Mouse (Mus musculus) ES-E14 (cell line): Measurements from ENCODE around the gene Herc6. TPM values are rescaled to one million over a fixed set of nuclear protein-coding genes. Genes with fewer than 3 reads are reported as not detected.

Source experiments
- DNase-seq: peaks from one replicate; pipeline ENCODE4 v3.0.0-alpha.2; 2013; ENCODE audit warnings: low read depth, low spot score
- H3K27ac ChIP-seq: 2 replicates; pipeline ENCODE4 v1.5.1; 2012; ENCODE audit warnings: low read depth, mild to moderate bottlenecking, low read length, moderate library complexity, mixed read lengths; ENCODE audit not compliant: poor library complexity, insufficient read depth, severe bottlenecking
- H3K36me3 ChIP-seq: 2 replicates; pipeline ENCODE4 v1.6.1; 2012; ENCODE audit warnings: mild to moderate bottlenecking, low read length, moderate library complexity, mixed read lengths; ENCODE audit not compliant: control insufficient read depth, poor library complexity, insufficient read depth, severe bottlenecking
- H3K4me1 ChIP-seq, 2 experiments: fragments of 150-350 bp in 1 of 2; sonication (generic) in 1 of 2; 2 replicates each; pipeline ENCODE4 v1.6.1; 2012; ENCODE audit warnings: low read length in 2 of 2, mild to moderate bottlenecking in 1 of 2, mixed read lengths in 1 of 2; ENCODE audit not compliant: control insufficient read depth in 2 of 2, insufficient read depth in 2 of 2, poor library complexity in 1 of 2
- H3K4me3 ChIP-seq, 2 experiments: fragments of 150-350 bp in 1 of 2; sonication (generic) in 1 of 2; 2 replicates each; pipeline ENCODE4 v1.5.1; 2012; ENCODE audit warnings: low read length in 2 of 2, low read depth in 1 of 2, mild to moderate bottlenecking in 1 of 2, mixed read lengths in 1 of 2; ENCODE audit not compliant: insufficient read depth in 1 of 2, poor library complexity in 1 of 2, severe bottlenecking in 1 of 2
- H3K9ac ChIP-seq: 2 replicates; pipeline ENCODE4 v1.6.1; 2012; ENCODE audit warnings: low read depth, mild to moderate bottlenecking, low read length, mixed read lengths; ENCODE audit not compliant: poor library complexity, insufficient read depth, severe bottlenecking
- H3K9me3 ChIP-seq: fragments of 150-350 bp; sonication (generic); 2 replicates; pipeline ENCODE4 v1.6.1; 2012; ENCODE audit warnings: low read depth, mild to moderate bottlenecking, low read length; ENCODE audit not compliant: control insufficient read depth, insufficient read depth
- CHD2 ChIP-seq: IDR thresholded peaks from 2 replicates; pipeline ENCODE4 v1.6.1; 2014; ENCODE audit warnings: mild to moderate bottlenecking, low read depth, low read length, inconsistent platforms
- HCFC1 ChIP-seq: IDR thresholded peaks from 2 replicates; pipeline ENCODE4 v1.6.1; 2012; ENCODE audit warnings: low read length, inconsistent platforms, borderline replicate concordance; ENCODE audit not compliant: insufficient read depth
- MAFK ChIP-seq: IDR thresholded peaks from 2 replicates; pipeline ENCODE4 v1.6.1; 2014; ENCODE audit warnings: mild to moderate bottlenecking, low read depth, low read length, inconsistent platforms; ENCODE audit not compliant: insufficient read depth
- ZC3H11A ChIP-seq: IDR thresholded peaks from 2 replicates; pipeline ENCODE4 v1.6.1; 2012; ENCODE audit warnings: low read depth, mild to moderate bottlenecking, inconsistent platforms, low read length, borderline replicate concordance
- ZNF384 ChIP-seq: IDR thresholded peaks from 2 replicates; pipeline ENCODE4 v1.6.1; 2012; ENCODE audit warnings: low read depth, low read length, inconsistent platforms
- in situ Hi-C, 2 experiments: fragments of 600-800 bp; cut with MboI; formaldehyde crosslinking; loops; one replicate each; pipeline ENCODE4 v1.15.1; 2025; ENCODE audit warnings: low sequenced_read_pairs in 2 of 2, inconsistent platforms in 1 of 2; ENCODE audit not compliant: unreplicated experiment in 2 of 2
- total RNA-seq: library from RNA; depleted of rRNA; stranded (reverse); fragments of 300-350 nt; gene quantifications from 2 replicates; pipeline ENCODE4 v1.2.3, GENCODE M21; 2012

The Herc6 gene
- total RNA-seq, 1 experiment = 0.36 TPM

- Histone ChIP-seq H3K9me3 (no peaks in the 10 kb centered on the region), H3K4me3 (peak within 1 kb of the TSS; percentile 80 to 89), H3K9ac (peak within 1 kb of the TSS; percentile 98), H3K27ac (peak within 1 kb of the TSS; percentile 89), H3K36me3 (no peaks in the 10 kb centered on the region), H3K4me1 (peaks cover 0 to 3% of the 10 kb centered on the region in 2 experiments; a peak in 2 of 4 replicates)
- no peak for DNase-seq
- TF ChIP-seq HCFC1 (no peak), ZNF384 (no peak), MAFK (no peak), CHD2 (no peak), ZC3H11A (no peak)
- in situ Hi-C loops = no loop called here
These were observed 121.6 kb downstream of the Herc6 start, which contains the start of gene Lancl2 for GRCm38 (mm10) chr6:57702376-57702742. Gene Lancl2 (plus strand): TSS chr6:57702540.

GRCm38 (mm10) chr6:57702743-57703499, 122.1 kb downstream of the Herc6 start:
- TF ChIP-seq HCFC1 (no peak), MAFK (no peak), ZC3H11A (no peak), ZNF384 (no peak), CHD2 (no peak)
- in situ Hi-C loops = no loop called here
- H3K27ac ChIP-seq = peak overlapping the region; percentile 89
- H3K9me3 ChIP-seq = no peaks in the 10 kb centered on the region
- H3K9ac ChIP-seq = peak overlapping the region; percentile 98
- peak overlapping the region; percentile 80 to 89 for H3K4me3 ChIP-seq
- peak; percentile 82 for DNase-seq
- peaks cover 0 to 3% of the 10 kb centered on the region in 2 experiments; a peak in 2 of 4 replicates for H3K4me1 ChIP-seq
- H3K36me3 ChIP-seq = no peaks in the 10 kb centered on the region

GRCm38 (mm10) chr6:57703703-57704102, 122.9 kb downstream of the Herc6 start:
- TF ChIP-seq ZNF384 (no peak), MAFK (no peak), ZC3H11A (no peak), HCFC1 (no peak)
- Histone ChIP-seq H3K27ac (no peak overlapping the region), H3K4me3 (peak overlapping the region; percentile 80 to 89), H3K9me3 (no peaks in the 10 kb centered on the region), H3K36me3 (no peaks in the 10 kb centered on the region), H3K9ac (peak overlapping the region; percentile 98; the same call in 1 of the 2 replicates), H3K4me1 (peaks cover 0 to 3% of the 10 kb centered on the region in 2 experiments; a peak in 2 of 4 replicates)
- in situ Hi-C loops = no loop called here
- DNase-seq = no peak

- H3K27ac ChIP-seq = no peak overlapping the region
- H3K36me3 ChIP-seq = no peaks in the 10 kb centered on the region
- in situ Hi-C loops = no loop called here
- TF ChIP-seq MAFK = no peak
- no peak for TF ChIP-seq CHD2
- TF ChIP-seq ZC3H11A = no peak
- TF ChIP-seq HCFC1 = no peak
- no peak for TF ChIP-seq ZNF384
- H3K9me3 ChIP-seq = no peaks in the 10 kb centered on the region
- no peak overlapping the region for H3K4me3 ChIP-seq
- peaks cover 0 to 3% of the 10 kb centered on the region in 2 experiments; a peak in 2 of 4 replicates for H3K4me1 ChIP-seq
- no peak overlapping the region for H3K9ac ChIP-seq
- DNase-seq = no peak
These were observed 125.9 kb downstream of the Herc6 start for GRCm38 (mm10) chr6:57706721-57707120.
